Mouse (Mus musculus) myocyte (in vitro differentiated cells): ENCODE data around the gene Fpgt.

ENCODE experiments used
- POLR2A ChIP-seq: IDR thresholded peaks from one replicate; pipeline ENCODE4 v1.6.1; 2011; ENCODE audit warnings: low read depth, mild to moderate bottlenecking, control low read depth, moderate library complexity; ENCODE audit not compliant: insufficient read length
- POLR2AphosphoS2 ChIP-seq: IDR thresholded peaks from one replicate; pipeline ENCODE4 v1.6.1; 2011; ENCODE audit warnings: low read depth, control low read depth; ENCODE audit not compliant: insufficient read length
- USF1 ChIP-seq: IDR thresholded peaks from one replicate; pipeline ENCODE4 v1.6.1; 2011; ENCODE audit warnings: low read depth, mild to moderate bottlenecking, control low read depth, moderate library complexity

DNA sequence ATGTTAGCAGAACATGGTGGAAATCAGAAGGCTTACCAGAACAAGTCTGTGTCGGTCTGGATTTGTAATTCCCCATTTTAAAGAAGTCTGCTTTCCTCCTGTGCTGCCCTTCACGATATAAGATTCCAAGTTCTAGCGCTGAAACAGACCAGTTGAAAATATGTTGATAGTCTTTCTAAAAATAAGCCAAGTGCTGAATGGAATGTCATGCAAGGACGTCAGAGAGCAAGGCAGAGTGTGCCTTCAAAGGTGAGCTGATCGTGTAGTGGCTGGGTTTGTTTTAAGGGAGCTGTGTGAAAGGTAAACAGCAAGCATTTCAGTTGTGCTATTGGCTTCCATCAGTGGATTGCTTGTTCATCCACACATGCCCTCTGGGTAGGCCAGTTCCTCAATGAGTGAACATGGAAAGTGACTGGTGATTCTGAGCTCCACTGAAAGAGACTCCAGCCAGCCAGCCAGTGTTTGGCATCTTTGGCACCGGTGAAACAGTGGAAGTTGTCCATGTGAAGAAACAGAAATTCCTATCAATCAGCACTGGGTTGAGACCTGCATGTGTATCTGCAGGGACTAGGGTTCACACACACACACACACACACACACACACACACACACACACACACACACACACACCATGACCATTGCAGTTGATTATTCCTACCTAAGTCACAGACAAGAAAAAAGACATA lies 37.8 kb downstream of the Fpgt start, which contains the start of gene Tnni3k:
- TF ChIP-seq USF1 = no peak
- no peak for TF ChIP-seq POLR2AphosphoS2
- TF ChIP-seq POLR2A = no peak
